Mouse (Mus musculus): ENCODE data around the gene Lrpprc. TPM values are rescaled to one million over a fixed set of nuclear protein-coding genes. Genes with fewer than 3 reads are reported as not detected.

Gene Lrpprc
- polyA plus RNA-seq, 1 experiment from 2014 or later = 61.1 TPM

Other genes starting within 250 kb of the Lrpprc start
- gene Dync2li1, start 164.3 kb downstream of the Lrpprc start, polyA plus RNA-seq (2016; fragmentation: Nextera tagmentation; extraction: Ambion mirVana) = 25.5 and 33.4 TPM in 2 replicates
- 0.10 and 0.11 TPM in 2 replicates for gene Abcg8, start 114.5 kb downstream of the Lrpprc start, polyA plus RNA-seq (2016; fragmentation: Nextera tagmentation; extraction: Ambion mirVana)
- gene Abcg5, start 107.8 kb downstream of the Lrpprc start, polyA plus RNA-seq (2016; fragmentation: Nextera tagmentation; extraction: Ambion mirVana) = 0.97 and 1.1 TPM in 2 replicates
- gene Ppm1b, start 166.0 kb upstream of the Lrpprc start, polyA plus RNA-seq (2016; fragmentation: Nextera tagmentation; extraction: Ambion mirVana) = 59.5 and 71.7 TPM in 2 replicates
- 0.24 and 0.45 TPM in 2 replicates for gene Slc3a1, start 237.6 kb upstream of the Lrpprc start, polyA plus RNA-seq (2016; fragmentation: Nextera tagmentation; extraction: Ambion mirVana)

All from limb, embryonic 10.5 days (tissue).